Mouse (Mus musculus) cerebellum, postnatal 14 days (tissue): ENCODE data around the gene Denr.
A peak's percentile ranks its signal among the peaks of the same experiment; 100 is the strongest.

ENCODE experiments used
- DNase-seq, 2 experiments: peaks; one replicate each; pipeline ENCODE4 v3.0.0; 2021; ENCODE audit warnings: mixed read lengths in 2 of 2

Gene Denr

DNA sequence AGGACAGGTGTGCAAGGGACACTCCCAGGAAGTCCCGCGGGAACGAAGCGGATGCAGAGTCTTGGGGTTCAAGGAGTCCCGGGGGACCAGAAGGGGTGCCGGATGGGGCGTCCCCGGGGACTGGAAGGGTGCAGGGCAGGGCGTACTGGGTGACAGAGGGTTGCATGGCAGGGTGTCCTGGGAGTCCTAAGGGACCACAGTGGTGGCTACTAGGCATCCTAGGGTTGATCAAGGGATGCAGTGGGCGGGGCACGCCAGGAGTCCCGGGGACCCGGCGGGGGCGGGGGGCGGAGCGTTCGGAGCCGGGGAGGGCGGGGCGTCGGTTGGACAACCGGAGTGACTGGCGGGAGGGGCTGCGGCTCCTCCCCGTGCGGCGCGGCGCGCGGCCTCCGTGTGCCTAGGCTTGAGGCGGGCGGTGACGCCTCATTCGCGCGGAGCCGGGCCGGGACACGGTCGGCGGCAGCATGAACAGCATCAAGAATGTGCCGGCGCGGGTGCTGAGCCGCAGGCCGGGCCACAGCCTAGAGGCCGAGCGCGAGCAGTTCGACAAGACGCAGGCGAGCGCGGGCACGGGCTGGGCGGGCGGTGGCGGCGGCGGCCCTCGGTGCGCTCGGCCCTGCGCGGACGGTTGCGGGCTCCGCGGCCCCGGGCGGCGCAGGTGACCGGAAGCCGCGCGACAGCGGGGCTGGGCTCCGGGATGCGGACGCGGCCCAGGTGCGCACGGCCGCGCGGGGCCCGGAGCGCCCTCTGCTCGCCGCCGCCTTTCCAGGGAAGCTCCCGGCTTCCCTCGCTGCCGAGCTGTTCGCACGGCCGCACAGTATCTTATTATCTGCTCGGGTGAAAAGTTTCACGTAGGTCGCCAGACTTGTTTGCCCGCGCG is 66.6 kb downstream of the Denr start, which contains the start of gene Hip1r:
Gene Hip1r (plus strand): TSS at position 330 of the 880 bp plus-strand sequence.
- peak; percentile 83 to 87 for DNase-seq

DNA sequence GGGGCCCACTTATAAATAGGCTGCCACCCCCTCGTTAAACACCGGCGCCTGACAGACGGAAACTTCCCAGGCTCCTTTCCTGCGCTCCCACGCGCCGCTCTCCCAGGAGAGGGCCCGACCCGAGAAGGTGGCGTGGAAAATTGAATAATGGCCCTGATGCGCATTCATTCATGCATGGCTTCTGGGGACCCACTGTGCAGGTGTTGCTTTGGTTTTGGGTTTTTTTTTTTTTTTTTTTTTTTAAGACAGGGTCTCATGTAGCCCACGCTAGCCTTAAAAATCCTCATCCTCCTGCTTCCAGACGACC is 67.2 kb downstream of the Denr start:
- no peak for DNase-seq

DNA sequence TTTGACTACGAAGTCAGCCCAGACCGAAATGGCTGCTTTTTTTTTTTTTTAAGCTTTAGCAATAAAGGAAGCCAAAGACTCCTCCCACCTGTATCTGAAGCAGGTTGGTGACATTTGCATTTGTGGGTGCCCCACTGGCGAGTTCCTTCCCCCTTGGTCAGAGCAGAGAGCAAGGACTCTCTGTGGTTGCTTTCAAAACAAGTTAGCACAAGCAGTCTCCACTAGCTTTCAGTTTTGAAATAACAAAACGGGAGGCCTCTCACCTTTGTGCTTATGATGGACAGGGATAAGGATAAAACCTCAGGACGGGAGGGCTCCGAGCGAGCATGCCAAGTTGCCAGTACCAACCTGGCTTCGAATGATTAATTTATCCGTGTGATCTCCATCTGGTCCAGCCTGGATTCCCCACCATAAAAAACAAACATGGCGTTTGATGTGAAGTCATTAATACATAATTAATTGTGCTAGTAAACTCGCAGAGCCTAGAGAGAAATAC is 67.7 kb downstream of the Denr start:
- DNase-seq: peak; percentile 67 to 69

DNA sequence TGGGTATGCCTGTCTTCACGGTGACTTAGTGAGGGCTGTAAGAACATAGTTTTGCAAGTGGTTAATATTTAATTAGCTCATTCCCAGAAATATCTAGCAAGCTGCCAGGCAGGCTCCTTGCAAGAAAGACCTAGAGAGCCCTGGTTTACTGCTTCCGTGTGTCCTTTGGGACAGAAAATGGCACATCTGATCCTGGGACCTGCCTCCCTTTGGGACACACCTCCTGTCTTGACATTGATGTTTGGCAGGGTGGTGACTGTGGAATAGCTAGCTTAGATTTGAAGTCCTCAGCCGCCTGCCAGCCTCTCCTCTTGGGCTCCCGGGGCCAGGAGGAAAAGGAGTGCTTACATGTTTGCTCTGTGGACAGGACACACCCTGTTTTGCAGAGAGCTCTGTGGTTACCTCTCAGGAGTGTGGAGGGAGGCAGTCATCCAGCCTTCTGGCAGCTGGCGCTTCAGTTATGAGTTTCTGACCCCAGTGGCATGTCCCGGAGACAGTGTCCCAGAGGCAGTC is 68.7 kb downstream of the Denr start:
- no peak for DNase-seq

DNA sequence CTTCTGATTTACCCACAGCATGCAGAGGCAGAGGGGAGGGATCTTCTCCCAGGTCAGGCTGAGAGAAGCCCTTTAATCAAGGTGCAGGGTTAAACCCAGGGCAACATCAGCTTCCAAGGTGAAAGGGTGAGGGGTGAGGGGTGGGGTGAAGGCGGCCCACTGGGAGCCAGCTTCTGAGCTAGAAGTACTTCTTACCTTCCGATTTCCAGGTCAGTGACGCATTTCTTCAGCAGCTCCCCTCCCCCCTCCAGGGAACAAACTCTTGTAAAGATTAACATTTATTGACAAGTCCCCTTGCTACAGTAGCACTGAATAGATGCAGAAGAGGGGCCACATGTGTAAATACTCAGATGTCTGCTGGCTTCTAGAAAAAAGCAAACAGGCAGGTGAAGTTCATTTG is 70.3 kb downstream of the Denr start:
- no peak for DNase-seq

DNA sequence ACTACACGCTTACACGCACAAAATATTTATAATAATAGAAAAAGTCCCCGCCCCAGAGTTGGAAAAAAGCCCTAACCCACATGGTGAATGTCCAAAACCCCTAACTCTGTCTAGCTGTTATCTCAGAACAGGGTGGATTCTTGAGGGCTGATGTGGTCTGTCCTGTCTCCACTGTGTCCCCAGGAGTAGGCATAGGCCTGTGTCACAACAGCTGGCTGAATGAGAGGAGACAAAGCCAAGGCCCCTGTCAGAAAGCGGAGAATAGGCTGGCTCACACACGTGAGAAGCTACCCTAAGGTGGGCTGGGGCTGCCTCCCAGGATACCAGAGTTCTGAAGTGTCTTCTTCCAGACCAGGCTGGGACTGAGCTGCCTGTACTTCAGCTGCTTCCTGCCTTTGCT is 71.2 kb downstream of the Denr start:
- no peak for DNase-seq
